Mouse (Mus musculus): Measurements from ENCODE around the gene Irak3.

- TF ChIP-seq CTCF (conservative IDR thresholded peaks at IDR 0.05; ENCODE audit: low read length) = no peak
- no peak for TF ChIP-seq NANOG (IDR thresholded peaks at IDR 0.05; ENCODE audit: borderline replicate concordance, low read length)
Observed at GRCm38 (mm10) chr10:120208015-120208414, 6.1 kb upstream of the Irak3 start.
